Mouse (Mus musculus) urinary bladder, postnatal 25 days (tissue): ENCODE data around the gene Zmynd15.

Experiments used
- DNase-seq: peaks from one replicate; pipeline ENCODE4 v3.0.0; 2022; ENCODE audit warnings: low spot score

The Zmynd15 gene

DNA sequence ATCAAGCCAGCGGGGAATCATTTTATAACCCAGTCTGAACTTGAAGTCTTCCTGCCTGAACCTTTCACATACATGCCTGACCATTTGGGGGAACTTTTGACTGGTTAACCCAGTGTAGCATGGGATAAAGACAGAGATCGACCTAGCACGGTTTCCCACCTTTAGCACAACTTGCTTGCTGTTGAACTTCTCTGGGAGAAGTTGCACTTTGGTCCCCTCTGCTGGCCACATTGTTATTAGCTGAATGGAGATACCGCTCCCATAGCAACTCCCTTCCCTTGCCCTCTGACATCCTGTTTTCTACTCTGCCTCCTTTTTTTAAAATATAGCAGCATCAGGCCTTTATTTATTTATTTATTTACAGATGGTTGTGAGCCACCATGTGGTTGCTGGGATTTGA lies 47.2 kb downstream of the Zmynd15 start:
- peak; percentile 65 for DNase-seq

DNA sequence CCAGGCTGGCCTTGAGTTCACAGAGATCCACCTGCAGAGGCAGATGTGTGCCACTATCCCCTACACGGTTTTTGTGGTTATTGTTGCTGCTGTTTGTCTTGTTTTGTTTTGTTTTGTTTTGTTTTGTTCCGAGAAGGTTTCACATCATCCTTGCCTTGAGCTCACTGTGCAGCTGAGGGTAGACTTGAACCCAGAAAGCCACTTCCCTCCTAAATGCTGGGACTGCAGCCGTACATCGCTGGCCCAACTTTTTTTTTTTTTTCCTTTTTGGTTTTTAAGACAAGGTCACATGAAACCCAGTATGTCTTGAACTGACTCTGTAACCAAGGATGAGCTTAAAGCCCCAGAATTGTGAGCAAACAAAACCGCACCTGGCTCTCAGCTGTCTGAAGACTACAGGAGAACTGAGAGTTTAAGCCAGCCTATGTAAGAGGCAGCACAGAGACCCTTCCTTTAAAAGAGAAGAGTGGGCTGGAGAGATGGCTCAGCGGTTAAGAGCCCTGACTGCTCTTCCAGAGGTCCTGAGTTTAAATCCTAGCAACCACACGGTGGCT lies 47.8 kb downstream of the Zmynd15 start:
- no peak for DNase-seq

DNA sequence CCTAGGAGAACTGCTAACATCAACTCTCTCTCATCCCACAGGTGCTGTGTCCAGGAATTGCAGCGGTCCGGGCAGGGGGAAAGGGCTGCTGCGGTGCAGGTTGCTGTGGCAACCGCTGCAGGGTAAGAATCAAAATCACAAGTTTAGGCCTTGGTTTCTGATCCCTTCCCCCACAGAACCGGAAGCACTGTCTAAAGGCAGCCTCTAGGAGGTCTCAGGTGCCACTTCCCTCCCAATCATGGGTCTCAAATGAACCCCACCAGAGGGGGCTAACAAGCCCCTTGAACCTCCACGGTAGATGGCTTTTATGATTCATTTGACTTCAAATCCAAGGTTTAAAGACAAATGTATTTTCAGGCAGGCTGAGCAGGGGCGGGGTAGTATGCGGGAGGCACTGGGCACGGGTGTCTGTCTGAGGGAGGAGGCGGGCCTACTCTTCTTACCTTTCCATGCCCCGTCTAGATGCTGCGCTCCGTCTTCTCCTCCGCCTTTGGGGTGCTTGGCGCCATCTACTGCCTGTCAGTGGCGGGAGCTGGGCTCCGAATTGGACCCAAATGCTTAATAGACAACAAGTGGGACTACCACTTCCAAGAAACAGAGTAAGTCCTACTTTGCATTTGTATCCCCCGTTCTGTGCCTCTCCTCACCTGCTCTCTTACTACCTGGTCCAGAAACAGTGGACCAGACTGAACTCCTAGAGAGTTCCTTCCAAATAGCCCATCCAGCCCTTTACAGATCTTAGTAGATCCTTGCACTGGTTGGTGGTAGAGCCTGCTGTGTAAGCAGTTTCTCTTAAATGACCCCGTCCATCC lies 50.7 kb downstream of the Zmynd15 start:
- DNase-seq: peak; percentile 18

DNA sequence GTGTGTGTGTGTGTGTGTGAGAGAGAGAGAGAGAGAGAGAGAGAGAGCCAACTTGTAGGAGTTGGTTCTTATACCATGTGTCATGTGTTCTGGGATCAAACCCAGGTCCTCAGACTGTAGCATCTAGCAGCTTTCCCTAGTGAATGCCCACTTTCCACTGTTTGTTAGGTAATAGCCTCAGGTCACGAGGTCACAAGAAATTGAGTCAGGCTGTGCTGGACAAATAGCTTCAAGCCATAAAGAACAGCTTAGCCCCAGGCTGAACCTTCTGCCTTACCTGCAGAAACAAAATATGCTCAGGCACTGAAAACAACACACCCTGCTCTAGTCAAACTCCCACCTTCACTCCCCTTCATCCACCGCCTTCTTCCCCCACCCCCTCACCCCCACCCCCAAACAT lies 52.0 kb downstream of the Zmynd15 start:
- DNase-seq: no peak

DNA sequence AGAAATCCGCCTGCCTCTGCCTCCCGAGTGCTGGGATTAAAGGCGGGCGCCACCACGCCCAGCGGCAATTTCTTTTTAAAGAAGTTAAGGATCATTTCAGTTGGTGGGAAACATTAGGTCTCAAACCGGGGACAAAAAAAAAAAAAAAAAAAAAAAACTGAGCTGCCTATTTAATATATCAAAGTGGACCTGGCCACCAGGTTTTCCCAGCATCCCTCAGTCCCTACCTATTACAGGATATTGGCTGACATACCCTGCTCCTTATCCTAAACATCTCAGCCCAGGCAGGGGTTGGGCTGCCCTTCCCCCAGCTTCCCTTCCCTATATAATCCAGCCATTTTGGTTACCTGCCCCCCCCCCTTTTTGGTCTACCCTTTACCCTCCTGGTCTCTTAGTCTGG lies 52.6 kb downstream of the Zmynd15 start:
- no peak for DNase-seq

DNA sequence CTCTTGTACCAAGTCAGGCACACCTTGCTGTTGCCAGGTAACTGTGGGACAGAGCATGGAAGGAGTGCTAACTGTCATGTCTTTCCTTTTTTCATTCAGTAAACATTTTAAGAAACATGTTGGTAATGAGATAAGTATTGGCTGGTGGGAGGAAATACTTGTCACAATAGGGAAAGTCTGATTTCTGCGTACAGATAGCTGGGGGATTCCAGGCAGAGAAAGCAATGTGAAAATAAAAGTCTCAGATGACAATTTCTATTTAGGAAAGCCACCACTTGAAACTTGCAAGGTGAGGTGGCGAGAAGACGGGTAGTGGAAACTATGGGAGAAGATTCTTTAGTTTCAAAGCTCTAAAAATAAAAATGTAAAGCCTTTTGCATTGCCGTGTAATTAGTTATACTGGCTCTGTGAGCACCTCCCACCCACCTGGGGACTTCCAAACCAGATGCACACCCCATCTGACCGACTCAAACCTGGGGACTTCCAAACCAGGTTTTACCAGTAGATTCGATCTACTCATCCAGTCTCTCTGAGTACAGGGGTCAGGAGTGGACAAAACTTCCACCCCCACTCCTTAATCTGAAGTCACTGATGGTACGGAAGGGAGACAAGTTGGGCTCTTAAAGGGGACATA lies 53.6 kb downstream of the Zmynd15 start:
- DNase-seq: no peak

DNA sequence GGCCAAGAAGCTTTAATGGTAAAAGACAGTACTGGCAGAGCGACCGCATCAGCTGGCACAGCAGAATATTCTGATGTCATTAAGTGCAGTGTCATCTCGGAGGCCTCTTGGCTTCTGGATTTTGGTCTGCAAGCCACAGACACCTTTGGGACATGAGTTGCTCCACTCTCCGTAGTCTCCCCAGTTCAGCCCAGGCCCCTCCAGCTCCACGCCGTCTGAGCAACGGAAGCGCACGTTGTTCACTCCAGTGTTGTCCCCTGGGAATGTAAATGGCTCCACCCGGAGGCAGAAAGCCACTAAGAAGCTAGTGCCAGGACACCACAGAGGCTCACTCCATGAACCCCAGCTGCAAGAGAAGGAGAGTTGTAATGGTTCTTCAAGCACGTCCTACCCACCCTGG lies 54.3 kb downstream of the Zmynd15 start:
- DNase-seq: no peak

DNA sequence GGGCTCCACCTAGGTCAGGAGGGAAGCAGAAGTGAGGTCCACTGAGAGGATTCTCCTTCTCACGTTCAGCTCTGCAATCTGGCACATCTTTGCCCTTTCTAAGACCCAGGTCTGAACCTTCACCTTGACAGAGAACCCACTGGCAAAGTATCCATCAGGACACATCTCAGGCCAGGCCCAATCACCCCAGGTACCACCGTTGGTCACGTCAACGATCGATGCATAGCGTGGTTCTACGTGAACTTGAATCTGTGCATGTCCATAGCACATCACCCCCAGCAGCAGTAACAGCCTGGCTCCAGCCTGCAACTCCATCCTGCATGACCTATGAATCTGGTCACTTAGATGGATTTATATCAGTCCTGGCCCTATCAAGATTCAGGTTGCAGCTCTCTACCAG lies 55.1 kb downstream of the Zmynd15 start, which contains the start of gene Vmo1:
Gene Vmo1 (minus strand): TSS at position 329 of the 400 bp plus-strand sequence.
- no peak for DNase-seq
